Mouse (Mus musculus): ENCODE results near the gene Socs7.

DNA sequence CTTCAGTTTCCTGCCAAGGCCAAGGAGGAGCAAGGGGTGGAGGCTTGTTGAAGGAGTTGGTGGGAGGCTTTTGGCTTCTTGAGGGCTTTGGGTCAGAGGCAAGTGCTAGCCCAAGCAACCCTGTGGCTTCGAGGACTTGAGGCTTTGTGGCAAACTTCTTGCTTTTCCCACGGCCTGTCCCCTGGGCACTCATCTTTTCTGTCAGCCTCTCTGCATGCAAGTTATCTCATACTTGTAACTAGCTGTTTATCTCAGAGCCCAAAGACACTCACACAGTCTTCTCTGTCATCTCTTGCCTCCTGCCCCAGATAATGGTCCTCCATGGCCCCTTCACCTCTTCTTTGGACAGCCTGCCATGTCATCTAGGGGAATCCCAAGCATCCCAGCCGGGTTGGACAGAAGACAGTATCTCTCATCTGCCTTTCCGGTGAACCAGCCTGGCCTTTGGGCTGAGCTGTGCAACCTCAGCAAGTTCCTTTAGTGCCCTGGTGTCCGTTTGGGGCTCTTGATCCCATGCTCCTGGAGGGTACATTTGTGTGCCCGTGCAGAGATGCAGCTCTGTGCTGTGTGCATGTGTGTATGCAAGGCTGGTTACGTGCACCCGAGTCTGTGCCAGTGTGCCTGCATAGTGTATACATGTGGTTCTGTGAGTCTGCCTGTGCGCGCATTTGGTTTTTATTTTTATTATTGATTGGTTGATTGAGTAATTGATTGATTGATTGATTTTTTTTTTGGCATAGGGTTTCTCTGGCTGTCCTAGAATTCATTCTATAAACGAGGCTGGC is 80.7 kb downstream of the Socs7 start:
- TF ChIP-seq ZNF384 (IDR thresholded peaks at IDR 0.05; ENCODE audit: low read depth, low read length) = no peak
- no peak for TF ChIP-seq HCFC1 (IDR thresholded peaks at IDR 0.05; ENCODE audit: borderline replicate concordance, insufficient read depth, low read length)
- no peak for TF ChIP-seq ZC3H11A (IDR thresholded peaks at IDR 0.05; ENCODE audit: borderline replicate concordance, low read depth, low read length)
- TF ChIP-seq MAFK (IDR thresholded peaks at IDR 0.05; ENCODE audit: insufficient read depth, low read depth, low read length) = no peak
